Mouse (Mus musculus) right cerebral cortex, postnatal 25 days (tissue): ENCODE data around the gene Elf2.
"Not testable (repeated sequence)": the region's sequence is repeated elsewhere in the genome, so short reads cannot be mapped to it uniquely, and the experiment has no call there.

Experiments used
- DNase-seq: peaks from one replicate; pipeline ENCODE4 v3.0.0; 2022

The Elf2 gene

DNA sequence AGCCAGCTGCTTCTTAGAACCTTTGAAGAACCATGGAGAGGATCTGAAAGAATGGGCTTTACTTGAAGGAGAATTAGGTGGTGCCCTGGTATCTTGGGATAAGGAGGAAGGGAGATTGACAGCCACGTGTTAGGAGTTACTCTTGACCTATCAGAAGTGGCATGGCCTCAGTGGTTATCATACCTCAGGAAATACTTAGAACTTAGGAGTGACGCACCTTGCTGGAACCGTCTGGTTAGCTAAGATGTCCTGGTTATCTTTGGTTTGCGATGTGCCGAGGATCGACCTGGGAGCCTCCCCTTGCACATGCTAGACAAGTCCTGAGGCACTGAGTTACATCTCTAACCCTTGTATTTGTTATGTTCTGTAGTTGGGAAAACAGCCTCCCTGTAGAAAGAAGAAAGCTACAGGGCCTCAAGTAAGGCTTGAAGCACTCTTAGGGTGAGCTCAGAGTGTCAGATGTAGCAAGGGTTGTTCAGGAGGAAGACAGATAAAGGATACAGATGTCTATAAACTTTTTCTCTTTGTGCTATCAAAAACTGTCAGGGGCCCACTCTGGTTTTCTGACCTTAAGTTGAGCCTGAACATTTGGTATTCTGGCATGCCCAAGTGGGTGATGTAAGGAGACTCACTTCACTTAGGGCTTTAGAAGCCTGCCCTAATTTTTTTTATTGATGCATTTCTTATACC is 110.2 kb downstream of the Elf2 start:
- DNase-seq = no peak

DNA sequence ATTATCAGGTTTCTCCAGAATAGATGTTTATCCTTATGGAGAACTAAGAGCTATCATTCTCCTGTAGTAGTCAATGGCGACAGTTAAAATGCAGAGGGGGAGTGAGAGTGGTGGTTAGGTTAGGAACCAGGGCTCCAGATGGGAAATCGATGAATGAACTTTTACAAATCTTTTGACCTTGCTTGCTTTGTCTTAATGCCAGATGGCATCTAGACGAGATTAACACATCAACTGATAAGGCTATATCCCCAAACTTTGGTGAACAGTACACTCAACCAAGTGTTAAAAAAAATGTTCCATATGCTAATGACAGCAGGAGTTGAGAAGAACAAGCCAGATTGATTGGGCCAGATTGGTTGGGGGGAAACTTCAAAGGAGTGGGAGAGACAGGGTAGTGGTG is 111.2 kb downstream of the Elf2 start:
- DNase-seq = no peak

DNA sequence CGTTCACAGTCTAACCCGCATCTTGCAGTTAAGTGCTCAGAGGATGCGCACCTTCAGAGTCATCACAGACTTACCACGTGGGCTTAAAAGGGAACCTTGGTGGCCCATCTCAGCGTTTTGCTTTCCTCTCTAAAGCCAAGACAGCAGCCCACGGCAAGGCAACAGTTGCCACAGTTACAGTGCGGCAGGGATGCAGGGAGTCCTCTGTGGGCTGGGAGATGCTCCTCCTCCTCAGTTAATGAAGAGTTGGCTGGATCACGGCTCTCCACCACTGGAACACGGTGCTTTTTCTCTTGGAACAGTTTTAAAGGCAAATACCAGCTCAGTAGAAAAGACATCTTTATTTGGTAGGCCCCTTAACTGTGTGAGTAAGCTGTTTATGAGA is 111.7 kb downstream of the Elf2 start:
- peak; percentile 61 for DNase-seq

DNA sequence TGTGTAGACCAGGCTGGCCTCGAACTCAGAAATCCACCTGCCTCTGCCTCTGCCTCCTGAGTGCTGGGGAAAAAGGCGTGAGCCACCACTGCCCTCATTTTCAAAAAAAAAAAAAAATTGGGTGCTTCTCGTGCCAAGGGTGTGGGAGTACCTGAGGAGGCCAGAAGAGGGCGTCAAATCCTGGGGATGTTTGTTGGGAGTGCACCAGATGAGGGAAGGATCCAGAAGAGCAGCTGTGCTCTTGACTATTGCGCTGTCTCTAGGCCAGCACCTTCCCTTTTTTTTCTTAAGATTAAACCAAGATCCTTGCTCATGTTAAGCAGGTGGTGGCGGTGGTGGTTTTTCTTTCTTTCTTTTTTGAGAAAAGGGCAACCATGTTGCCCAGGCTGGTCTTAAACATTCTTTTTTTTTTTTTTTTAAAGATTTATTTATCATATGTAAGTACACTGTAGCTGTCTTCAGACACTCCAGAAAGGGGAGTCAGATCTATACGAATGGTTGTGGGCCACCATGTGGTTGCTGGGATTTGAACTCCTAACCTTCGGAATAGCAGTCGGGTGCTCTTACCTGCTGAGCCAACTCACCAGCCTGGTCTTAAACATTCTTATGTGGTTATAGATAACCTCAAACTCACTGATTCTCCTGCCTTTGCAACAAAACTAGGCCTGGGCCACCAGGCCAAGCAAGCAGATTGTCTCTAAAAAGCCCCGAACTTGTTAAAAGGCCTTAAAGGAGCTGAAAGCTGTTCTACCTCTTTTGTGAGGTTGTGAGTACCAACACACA is 112.2 kb downstream of the Elf2 start:
- DNase-seq = no peak

DNA sequence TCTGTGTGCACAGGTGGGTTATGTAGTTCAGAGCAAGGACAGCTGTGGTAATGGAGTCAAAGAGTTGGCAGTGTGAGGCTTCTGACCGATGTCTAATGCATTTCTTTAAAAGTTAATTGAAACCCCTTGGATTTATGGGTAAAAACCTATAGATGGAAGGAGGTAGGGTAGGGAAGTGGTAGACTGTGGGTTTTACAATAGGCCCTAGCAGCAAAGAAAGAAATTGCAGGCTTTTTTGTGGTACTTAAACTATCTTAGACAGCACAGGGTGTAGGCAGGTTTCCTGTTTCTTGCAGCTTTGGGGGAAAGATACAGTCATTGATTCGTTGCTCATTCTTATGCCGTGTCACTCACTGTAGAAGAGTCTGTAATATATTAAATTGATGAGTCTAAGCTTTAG is 113.9 kb downstream of the Elf2 start:
- DNase-seq = no peak

DNA sequence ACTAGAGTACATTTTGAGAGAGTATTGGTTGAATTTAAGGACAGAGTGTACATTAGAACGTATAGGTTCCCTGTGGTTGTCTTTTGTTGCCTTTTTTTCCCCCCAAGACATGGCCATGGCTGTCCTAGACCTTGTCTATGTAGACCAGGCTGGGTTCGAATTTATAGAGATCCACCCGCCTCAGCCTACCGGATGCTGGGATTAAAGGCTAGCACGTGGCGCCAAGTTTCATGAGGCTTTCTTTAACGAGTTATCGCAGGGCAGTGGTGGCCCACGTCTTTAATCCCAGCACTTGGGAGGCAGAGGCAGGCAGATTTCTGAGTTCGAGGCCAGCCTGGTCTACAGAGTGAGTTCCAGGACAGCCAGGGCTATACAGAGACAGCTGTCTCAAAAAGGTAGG is 114.5 kb downstream of the Elf2 start:
- DNase-seq = no peak

DNA sequence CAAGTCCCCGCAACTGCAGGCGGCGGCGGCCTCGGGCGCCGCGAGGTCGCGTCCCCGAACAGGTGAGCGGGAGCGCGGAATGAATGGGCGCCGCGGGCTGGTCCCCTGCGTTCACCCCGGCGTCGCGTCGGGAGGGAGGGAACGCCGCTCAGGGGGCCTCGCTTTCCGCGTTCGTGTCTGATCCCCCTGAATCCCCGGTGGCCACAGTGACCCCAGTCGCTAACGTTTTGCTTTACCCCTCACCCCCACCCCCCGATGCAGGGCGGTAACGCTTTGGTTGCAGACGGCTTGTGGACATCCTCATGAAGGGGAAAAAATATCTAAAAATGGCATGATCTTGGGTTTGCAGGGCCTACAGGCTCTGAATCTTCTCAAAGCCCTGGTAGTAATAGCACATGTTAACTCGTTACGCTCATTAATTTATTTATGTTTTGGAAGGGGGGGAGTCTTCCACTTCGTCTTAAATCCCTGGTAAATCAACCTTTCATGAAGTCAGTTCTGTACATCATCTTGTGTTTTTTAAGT is 115.2 kb downstream of the Elf2 start:
- no peak for DNase-seq

DNA sequence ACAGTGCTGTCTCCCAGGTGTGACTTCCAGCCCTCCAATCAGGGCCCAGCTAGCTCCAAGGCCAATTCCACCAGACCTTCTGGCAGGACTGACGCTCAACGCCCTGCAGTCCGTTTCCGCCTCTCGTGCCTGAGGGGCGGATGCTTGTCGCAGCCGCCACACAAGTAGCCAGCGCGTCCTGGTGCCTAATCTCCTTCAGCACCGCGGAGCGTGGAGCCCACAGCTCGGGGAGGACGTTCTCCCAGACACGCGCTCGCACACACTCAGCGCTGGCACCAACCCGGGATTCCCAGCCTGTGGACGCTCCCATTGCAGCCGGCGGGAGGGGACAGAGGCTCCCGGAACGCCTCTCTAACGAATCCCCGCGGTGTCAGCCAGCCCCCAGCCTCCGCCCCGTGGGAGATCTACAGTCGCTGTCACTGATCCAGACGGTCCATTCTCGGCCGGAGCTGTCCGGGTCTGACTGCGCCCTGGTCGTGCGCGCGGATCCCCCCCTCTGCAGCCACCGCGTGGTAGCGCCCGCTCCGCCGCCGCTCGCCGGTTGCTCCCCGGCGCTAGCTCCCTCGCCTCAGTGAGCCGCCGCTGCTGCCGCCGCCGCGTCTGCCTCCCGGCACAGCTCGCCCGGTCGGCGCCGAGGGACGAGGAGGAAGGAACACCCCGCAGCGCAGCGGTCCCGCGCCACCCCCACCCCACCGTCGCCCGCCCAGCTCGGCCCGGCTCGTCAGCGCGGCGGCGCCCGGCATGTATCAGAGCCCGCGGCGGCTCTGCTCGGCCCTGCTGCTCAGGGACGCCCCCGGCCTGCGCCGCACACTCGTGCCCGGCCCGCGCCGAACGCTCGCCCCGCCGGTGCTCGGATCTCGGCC is 115.9 kb downstream of the Elf2 start, which contains the start of gene Noct:
Gene Noct, plus strand, starts transcription at position 85 of the 863 bp plus-strand sequence.
- peak; percentile 92 for DNase-seq

DNA sequence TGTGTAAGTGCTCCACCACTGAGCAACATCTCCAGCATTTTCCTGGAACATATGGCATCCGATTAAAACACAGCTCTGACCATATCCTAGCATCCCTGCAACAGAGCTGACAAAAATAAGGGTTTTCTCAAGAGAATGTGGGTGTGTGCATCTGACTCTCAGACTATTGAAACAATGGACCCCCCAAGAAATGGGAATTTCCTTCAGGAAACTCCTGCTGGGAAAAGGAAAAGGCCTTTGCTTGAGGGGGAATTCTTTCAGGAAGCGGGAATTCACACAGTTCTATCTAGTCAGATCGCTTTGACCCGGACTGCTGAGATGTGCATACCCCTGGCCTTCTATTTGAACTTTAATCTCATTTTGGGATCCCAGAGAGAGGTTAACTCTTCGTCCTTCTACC is 116.9 kb downstream of the Elf2 start:
- DNase-seq = no peak

DNA sequence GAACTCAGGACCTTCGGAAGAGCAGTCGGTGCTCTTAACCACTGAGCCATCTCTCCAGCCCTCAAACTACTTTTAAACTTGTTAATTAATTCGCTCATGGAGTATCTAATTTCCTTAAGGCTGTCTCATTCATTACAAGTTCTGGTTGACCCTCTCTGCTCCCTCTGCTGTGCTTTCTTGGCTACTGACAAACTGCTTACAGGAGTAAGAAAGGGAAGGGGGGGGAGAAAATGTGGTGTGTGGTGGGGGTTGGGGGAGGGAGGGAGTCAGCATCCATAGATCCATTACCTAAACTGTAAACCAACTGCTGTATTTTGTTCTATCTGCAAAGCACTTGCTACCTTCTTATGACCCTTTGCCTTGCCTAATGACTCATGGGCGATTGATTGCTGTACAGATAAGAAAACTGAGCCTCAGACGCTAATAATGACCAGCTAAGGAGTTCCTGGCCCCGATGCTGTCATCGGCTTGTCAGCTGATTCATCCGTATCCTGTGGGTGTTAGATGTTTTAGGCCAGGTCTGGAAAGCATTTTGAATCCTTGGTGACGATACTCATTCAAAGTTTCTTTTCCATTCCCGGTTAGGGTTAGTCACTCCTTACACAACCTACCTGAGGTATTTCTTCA is 117.5 kb downstream of the Elf2 start:
- DNase-seq = no peak

DNA sequence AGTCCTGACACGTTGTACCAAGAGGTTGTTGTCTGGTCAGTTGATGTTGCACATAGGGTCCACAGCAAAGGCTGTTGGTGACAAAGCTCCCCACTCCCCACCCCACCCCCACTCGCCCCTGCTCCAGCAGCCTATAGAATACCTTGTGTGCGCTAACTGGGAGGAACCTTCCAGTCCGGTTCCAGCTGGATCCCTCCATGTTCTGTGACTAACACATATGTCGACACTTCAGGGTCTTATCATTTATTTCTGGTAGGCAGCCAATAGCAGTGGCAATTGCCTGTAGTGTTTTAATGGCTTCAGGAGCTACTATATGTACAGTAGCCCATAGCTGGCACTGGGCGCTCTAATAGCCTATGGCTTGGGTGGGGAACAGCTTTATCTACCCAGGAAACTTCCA is 118.2 kb downstream of the Elf2 start:
- DNase-seq = no peak

DNA sequence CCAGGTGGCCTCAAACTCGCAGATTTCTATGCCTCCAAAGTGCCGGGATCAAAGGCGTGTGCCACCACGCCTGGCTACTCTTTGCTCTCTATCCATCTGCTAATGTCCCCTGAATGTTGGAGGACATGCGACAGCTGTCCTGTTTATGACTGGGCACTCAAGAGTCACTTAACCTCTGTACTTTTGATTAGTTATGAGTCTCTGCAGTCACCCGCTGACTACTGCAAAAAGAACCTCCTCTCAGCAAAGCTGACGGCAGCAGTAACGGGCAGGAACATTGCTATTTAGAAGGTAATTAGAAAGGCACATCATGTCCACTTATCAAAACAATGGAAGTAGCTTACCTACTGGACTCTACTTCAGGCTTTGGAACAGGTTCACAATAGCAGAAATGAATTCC is 118.6 kb downstream of the Elf2 start:
- no peak for DNase-seq

DNA sequence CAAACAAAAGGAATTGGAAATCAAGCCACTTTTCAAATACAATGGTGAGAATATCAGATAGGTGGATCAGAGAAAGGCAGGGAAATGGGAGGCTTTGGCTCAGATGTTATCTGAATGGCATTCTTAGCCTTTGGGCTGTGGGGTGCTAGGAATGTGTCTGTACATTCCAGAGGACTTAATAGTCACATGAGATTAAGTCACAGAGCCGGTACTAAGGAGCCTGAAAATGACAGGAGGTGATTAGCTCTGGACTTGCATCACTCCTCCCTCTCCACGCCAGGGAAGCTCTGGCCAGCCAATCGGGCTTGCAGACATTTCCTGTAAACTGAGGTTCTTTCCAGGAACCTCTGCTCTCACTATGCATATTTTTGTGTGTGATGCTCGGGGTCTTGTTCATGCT is 119.6 kb downstream of the Elf2 start:
- no peak for DNase-seq

DNA sequence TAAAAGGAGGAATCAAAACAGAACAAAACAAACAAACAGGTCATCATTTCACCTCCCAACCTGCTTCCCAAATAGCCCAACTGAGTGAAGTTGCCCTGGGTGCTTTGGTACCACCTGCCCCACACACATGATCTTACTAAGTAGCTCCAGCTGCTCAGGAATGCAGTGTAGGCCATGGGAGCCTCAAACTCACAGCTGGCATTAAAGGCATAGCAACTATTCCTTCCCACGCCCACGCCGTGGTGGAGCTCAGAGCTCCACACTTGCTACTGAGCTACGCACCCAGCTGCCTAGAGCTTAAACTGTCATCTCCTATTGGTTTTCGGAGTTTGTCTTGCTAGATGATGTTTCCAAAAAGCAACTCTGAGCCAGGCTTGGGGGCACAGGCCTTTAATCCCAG is 121.2 kb downstream of the Elf2 start:
- DNase-seq = no peak

DNA sequence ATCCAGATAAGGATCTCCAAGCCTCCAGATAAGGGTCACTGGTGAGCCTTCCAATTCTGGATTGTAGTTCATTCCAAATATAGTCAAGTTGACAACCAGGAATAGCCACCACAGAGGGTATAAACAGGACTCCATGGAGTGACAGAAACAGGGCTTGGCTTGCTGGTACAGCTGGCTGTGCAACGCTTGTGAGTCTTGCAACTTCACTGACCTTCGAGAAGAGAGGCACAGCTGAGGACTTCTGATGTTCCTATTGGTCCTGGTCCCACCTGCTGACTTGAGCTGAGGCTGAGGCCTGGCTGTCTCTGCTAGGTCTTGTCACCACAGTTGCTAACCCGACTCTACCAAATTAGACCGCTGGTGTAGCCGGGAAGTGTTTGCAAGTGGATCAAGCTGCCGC is 122.1 kb downstream of the Elf2 start:
- DNase-seq = not testable (repeated sequence)

DNA sequence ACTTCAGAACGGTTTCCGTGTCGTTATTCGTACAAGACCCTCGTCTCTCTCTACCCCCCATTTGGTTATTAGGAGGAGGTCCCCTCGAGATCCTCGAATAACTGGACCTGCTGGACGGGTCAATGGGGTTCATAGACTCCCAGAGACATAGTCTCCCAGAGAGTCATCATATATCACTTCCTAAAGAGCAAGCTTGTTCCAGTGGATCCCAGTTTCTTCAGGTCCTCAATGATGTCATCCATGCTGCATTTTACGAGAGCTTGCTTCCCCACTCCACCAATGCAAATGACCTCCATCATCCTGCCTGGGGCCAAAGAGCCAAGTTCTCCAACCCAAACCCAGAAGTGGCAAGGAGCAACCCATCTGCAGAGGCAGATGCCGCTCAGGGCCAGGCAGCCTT is 124.1 kb downstream of the Elf2 start:
- DNase-seq = not testable (repeated sequence)

DNA sequence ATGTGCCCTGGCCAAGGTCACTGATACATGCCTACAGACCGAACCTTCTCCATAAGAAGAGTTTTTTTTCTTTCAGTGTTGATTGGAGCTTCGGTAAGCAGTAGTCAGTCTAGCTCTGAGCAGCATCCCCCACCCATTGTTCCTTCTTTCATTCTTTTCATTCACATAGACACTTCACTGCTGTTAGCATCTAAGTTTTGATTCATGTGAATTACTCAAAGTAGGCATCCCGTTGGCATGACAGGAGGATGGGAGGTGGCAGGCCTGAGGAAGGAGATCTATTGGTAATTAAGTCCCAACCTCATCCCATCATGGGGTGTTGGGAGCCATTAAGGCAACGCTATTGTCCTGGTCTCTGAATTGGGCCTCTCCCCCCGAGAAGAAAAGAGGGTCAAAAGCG is 124.8 kb downstream of the Elf2 start:
- DNase-seq = no peak

DNA sequence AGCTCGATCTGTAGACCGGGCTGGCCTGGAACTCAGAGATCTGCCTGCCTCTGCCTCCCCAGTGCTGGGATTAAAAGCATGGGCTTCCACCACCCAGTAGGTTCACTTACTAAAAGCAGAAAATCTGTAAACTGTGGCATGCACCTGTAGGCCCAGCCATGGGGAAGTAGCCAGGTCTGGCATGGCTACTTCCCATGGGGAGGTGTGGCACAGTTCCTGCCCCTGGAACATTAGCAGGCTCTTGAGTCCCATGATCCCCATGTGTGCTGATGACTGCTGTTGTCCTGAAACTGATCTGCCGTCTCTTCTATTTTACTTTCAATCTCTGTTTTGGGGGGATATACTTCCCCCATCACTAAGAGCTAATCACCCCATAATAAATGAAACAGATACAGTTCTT is 127.4 kb downstream of the Elf2 start:
- DNase-seq = no peak

DNA sequence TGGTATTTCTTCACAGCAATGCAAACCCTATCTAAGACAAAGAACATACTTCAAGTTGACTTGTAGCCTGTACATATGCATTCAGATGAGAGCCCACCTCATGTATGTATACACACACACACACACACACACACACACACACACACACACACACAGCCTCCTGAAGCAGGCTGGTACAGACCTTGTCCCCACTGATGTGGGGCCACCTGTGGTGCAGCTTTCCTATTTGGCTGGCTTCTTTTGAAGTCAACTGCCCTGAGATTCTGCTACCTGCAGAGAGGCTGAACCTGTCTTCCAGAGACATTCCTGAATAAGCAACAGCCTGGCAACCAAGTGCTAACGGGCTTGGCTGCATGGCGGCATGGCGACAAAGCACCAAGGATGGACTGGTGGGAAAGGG is 130.0 kb downstream of the Elf2 start:
- DNase-seq = no peak

DNA sequence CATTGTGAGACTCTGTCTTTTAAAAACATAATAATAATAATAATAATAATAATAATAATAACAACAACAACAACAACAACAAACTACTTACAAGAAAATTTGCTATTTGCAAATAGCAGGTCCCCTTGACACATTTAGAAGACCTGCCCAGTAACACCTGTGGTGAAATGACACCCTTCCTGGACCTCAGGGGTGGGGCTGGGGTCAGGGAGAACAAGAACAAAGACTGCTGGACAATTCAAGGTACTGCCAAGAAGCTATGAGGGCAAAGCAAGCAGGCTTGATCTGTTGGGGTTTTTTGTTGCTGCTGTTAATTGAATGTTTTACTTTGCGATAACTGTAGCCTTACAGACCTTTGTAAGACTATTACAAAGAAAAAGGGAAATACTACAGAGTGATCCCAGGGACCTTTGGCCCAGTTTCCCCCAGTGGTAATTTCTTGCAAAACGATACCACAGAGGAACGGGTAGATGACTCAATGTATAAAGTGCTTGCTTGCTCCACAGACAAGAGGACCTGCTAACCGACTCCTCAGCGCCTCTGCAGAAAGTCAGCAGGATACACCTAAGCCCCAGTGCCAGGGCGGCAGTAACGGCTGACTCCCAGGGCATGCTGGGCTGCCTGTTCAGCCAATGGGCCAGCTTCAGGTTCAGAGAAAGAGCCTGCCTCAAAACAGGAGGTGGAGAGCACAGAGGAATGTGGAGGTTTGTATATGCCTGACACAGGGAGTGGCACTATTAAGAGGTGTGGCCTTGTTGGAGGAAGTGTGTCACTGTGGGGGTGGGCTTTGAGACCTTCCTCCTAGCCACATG is 130.8 kb downstream of the Elf2 start:
- DNase-seq = no peak

DNA sequence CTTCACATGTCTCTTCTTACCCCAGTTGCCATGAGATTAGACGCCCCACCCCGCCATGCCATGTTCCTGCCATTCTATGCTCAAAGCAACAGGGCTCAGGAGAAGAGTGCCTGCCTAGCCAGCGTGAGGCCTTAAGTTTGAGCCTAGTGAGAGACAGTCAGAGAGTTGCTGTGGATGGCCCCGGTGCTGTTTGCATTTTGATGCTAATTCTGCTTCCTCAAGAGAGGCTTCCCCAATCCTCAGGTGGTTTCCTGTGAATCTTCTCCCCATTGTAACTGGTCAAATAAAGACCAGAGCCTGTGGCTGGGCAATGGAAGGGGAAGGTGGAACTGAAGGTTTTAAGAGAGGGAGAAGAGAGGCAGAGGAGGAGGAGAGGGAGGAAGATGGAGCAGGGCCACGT is 131.8 kb downstream of the Elf2 start:
- no peak for DNase-seq

DNA sequence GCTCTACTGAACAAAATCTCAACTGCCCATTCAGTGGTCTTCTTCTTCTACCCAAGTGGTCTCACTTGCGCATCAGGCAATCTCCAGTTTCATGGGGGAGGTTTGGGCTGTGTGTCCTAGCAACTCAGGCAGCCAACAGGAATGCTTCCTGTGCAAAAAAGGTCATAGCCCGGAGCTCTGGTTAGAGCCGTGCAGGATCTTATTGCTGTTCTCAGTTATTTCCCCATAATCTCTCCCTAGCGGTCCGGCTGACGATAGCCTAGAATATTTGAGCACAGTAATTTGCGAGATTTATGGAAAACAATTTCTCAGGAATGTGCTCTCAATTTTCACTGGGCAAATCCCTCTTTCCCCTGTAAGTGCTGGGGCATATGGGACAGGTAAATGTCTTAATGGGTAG is 133.9 kb downstream of the Elf2 start:
- DNase-seq = no peak
